Mouse (Mus musculus): ENCODE measurements at regions not wholly inside any gene's neighbourhood (a gene's known extent, or its start where the extent isn't known, plus 50 kb on each side); places are given as distances from the start of the nearest gene placed in this dataset.
"Not testable (repeated sequence)": the region's sequence is repeated elsewhere in the genome, so short reads cannot be mapped to it uniquely, and the experiment has no call there.

DNA sequence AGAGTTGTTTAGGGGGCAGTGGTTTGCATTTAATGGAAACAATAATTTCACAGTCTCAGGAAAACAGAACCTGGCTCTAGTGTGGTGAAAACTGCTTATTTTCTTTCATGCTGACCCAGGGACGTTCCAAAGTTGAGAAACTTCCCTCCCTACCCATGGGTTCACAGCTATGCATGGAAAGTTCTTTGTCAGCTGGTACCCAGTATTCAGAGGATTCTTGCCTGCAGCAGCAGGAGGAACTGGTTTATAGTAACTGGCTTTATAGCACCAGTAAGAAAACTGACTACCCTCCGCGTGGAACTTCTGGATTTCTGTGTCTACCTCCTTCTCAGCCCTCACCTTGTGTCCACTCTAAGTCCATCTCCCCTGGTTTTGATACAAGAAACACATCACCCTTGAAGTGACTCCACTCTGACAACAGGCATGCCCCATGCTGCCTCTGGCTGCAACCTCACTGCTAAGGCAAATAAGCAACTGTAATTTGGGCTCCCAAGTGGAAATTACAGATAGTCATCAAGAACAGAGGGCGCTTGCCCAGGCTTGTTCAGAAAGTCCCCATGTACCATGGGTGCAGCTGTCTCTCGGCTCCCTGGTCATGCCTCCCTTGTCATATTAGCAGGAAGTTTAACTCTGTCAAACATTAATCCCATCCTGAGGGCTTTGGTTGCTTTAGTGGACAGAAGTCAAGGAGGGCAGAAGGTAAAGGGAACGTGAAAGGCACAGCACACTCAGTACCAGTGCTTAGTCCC, 60.6 kb upstream of the Itm2b start:
- TF ChIP-seq CTCF (IDR thresholded peaks at IDR 0.05; ENCODE audit: low read depth) (no peak), EP300 (IDR thresholded peaks at IDR 0.05; ENCODE audit: low read depth) (no peak)
- H3K4me2 ChIP-seq (ENCODE audit: low read depth, low read length) = peak overlapping the region; percentile 42; the same call in 1 of the 2 replicates
- no peak overlapping the region for H3K4me3 ChIP-seq (ENCODE audit: low read depth, low read length)
- DNase-seq = no peak
- peak; percentile 33 for ATAC-seq
- H3K9ac ChIP-seq (replicated peaks) = no peak overlapping the region
- H3K9me3 ChIP-seq (ENCODE audit: low read length) = no peaks in the 10 kb centered on the region
- no peaks in the 10 kb centered on the region for H3K27me3 ChIP-seq (ENCODE audit: insufficient read depth, low read length)
- H3K4me1 ChIP-seq (ENCODE audit: insufficient read depth) = peaks cover 21% of the 10 kb centered on the region
- 43% methylated on average over 6 of the region's 6 CpGs for WGBS (ENCODE audit: insufficient replicate concordance)
- H3K36me3 ChIP-seq (replicated peaks; ENCODE audit: insufficient read depth, low read length) = no peaks in the 10 kb centered on the region
- H3K27ac ChIP-seq (ENCODE audit: low read depth) = peak overlapping the region; percentile 49

DNA sequence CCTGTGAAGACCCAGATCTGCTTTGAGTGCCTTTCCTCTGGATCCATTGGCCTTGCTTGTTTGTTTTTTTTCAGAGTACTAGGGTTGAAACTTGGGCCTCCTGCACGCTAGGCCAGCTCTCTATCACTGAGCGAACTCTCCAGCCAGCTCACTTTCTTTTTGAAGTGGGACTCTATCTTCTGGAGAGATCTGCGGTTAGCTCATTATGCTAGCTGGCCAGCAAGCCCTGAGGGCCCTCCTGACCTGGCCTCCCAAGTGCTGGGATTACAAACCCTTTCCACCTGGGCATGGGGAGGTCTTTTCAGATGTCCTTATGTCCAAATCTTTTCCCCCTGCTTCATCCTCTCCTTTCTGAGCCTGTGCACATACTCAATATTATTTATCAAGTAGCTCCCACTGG, 59.6 kb upstream of the Itm2b start:
- H3K4me2 ChIP-seq (ENCODE audit: low read depth, low read length) = no peak overlapping the region
- H3K9ac ChIP-seq (replicated peaks) = 0 out of 2 replicates have a peak overlapping the region, but pooled peaks have one; percentile 9
- peak overlapping the region; percentile 49 for H3K27ac ChIP-seq (ENCODE audit: low read depth)
- no peak for TF ChIP-seq EP300 (IDR thresholded peaks at IDR 0.05; ENCODE audit: low read depth)
- TF ChIP-seq CTCF (IDR thresholded peaks at IDR 0.05; ENCODE audit: low read depth) = no peak
- H3K4me3 ChIP-seq (ENCODE audit: low read depth, low read length) = no peak overlapping the region
- H3K4me1 ChIP-seq (ENCODE audit: insufficient read depth) = peaks cover 21% of the 10 kb centered on the region
- H3K27me3 ChIP-seq (ENCODE audit: insufficient read depth, low read length) = no peaks in the 10 kb centered on the region
- ATAC-seq (no peak), DNase-seq (no peak)
- no peaks in the 10 kb centered on the region for H3K9me3 ChIP-seq (ENCODE audit: low read length)
- 37% methylated on average over 3 of the region's 3 CpGs for WGBS (ENCODE audit: insufficient replicate concordance)
- no peaks in the 10 kb centered on the region for H3K36me3 ChIP-seq (replicated peaks; ENCODE audit: insufficient read depth, low read length)

DNA sequence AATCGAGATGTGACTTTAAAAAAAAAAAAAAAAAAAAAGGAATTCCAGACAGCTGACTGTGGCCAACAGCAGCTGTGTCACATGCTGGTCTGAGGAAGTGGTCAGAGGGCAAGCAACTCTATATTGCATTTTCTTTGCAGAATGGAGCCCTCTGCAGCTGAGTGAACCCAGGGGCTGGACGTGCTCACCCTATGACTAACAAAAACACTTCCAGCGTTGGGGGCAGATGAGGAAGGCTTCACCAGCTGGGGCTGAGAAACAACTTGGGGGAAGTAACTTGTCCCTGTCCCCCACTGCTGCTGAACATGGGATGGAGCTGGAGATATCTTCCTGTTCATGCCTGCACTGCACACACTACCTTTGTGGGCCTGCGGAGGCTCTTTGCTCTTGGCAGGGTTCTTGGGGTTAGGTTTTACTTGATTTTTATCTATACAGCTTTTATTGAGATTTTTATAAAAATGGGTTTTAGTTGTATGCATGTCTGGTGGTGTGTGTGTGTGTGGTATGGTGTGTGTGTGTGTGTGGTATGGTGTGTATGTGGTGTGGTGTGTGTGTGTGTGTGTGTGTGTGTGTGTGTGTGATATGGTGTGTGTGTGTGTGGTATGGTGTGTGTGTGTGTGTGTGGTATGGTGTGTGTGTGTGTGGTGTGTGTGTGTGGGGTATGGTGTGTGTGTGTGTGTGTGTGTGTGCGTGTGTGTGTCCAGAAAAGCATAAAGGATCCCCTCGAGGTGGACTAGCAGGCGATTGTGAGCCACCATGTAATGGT, 57.0 kb upstream of the Itm2b start:
- H3K4me3 ChIP-seq (ENCODE audit: low read depth, low read length) = no peak overlapping the region
- WGBS (ENCODE audit: insufficient replicate concordance) = 48% methylated on average over 7 of the region's 7 CpGs
- H3K27me3 ChIP-seq (ENCODE audit: insufficient read depth, low read length) = no peaks in the 10 kb centered on the region
- H3K4me2 ChIP-seq (ENCODE audit: low read depth, low read length) = no peak overlapping the region
- H3K9me3 ChIP-seq (ENCODE audit: low read length) = no peaks in the 10 kb centered on the region
- peaks cover 21% of the 10 kb centered on the region for H3K4me1 ChIP-seq (ENCODE audit: insufficient read depth)
- ATAC-seq (peak; percentile 59), DNase-seq (peak; percentile 44)
- no peak overlapping the region for H3K9ac ChIP-seq (replicated peaks)
- H3K27ac ChIP-seq (ENCODE audit: low read depth) = 0 out of 2 replicates have a peak overlapping the region, but pooled peaks have one; percentile 26
- H3K36me3 ChIP-seq (replicated peaks; ENCODE audit: insufficient read depth, low read length) = no peaks in the 10 kb centered on the region
- TF ChIP-seq EP300 (IDR thresholded peaks at IDR 0.05; ENCODE audit: low read depth) = no peak
- peak; percentile 4; the same call in 1 of the 2 replicates for TF ChIP-seq CTCF (IDR thresholded peaks at IDR 0.05; ENCODE audit: low read depth)

DNA sequence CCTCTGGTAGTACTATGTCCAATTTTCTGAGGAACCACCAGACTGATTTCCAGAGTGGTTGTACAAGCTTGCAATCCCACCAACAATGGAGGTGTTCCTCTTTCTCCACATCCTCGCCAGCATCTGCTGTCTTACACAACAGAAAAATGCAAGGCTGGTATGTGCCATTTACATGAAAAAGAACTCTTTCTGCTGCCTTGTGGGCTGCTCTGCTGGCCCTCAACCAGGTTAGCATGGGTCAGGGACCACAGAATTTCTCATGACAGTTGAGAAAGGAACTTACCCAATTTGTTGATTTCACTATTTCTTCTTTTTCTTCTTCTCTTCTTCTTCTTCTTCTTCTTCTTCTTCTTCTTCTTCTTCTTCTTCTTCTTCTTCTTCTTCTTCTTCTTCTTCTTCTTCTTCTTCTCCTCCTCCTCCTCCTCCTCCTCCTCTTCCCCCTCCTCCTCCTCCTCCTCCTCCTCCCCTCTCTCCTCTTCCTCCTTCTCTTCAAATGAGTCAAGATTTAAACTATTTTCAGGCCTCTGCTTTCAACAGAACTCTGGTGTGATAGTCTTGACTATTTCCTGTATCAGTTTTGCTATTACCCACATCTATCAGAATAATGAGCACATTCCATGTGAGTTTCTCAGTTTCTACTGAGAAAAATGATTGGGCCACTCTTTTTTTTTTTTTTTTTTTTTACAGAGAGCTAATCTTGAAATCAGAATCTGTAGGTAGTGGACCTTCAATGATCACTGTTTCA, 56.3 kb upstream of the Itm2b start:
- 44% methylated on average over 1 of the region's 1 CpGs for WGBS (ENCODE audit: insufficient replicate concordance)
- not testable (repeated sequence) for H3K9me3 ChIP-seq (ENCODE audit: low read length); H3K4me3 ChIP-seq (ENCODE audit: low read depth, low read length); DNase-seq; H3K4me2 ChIP-seq (ENCODE audit: low read depth, low read length); H3K27me3 ChIP-seq (ENCODE audit: insufficient read depth, low read length); H3K27ac ChIP-seq (ENCODE audit: low read depth); H3K36me3 ChIP-seq (replicated peaks; ENCODE audit: insufficient read depth, low read length); H3K9ac ChIP-seq (replicated peaks); ATAC-seq
- peaks cover 21% of the 10 kb centered on the region for H3K4me1 ChIP-seq (ENCODE audit: insufficient read depth)

DNA sequence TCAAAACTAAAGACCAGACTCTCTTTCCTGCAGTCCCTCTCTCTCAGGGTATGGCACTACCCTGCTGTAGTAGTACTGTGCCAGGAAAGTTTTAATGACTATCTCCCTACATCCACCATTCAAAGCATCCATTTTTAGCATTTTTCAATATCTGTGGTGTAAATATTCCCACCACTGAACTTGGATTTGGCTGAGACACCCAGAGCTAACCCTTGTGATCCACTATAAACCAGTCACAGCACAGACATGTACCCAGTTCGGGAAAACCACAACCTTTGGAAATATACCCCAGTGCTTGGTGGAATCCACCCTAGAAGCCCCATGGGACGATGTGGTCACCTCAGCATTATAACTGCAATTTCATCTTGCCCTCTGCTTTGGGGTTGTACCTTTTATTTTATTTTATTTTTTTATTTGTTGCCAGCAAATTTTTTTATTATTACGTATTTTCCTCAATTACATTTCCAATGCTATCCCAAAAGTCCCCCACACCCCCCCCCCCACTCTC, 54.8 kb upstream of the Itm2b start:
- Histone ChIP-seq H3K27ac (ENCODE audit: low read depth) (no peak overlapping the region), H3K4me3 (ENCODE audit: low read depth, low read length) (no peak overlapping the region), H3K27me3 (ENCODE audit: insufficient read depth, low read length) (no peaks in the 10 kb centered on the region), H3K4me1 (ENCODE audit: insufficient read depth) (peaks cover 6% of the 10 kb centered on the region), H3K36me3 (replicated peaks; ENCODE audit: insufficient read depth, low read length) (no peaks in the 10 kb centered on the region), H3K4me2 (ENCODE audit: low read depth, low read length) (no peak overlapping the region), H3K9ac (replicated peaks) (no peak overlapping the region), H3K9me3 (ENCODE audit: low read length) (no peaks in the 10 kb centered on the region)
- ATAC-seq (no peak), DNase-seq (no peak)
- TF ChIP-seq EP300 (IDR thresholded peaks at IDR 0.05; ENCODE audit: low read depth) = no peak
- 70% methylated on average over 3 of the region's 3 CpGs for WGBS (ENCODE audit: insufficient replicate concordance)

DNA sequence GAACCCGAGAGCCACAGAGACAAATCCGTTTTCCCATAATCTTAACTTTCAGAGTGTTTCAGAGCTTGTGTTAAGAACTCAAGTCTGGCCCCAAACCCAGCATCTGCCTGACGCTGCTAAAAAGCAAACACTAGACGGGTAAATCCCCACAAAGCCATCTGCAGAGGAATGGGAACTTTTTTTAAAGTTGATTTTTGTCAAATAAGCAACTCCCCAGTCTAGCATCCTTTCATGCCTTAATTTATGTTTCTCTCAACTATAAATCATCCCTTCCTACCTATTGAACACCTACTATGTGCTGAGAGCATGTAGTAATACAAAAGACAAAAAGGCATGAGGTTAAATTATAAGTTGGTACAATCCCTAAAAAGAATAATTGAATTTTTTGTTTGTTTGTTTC, 50.8 kb upstream of the Itm2b start:
- Histone ChIP-seq H3K9me3 (ENCODE audit: low read length) (no peaks in the 10 kb centered on the region), H3K9ac (replicated peaks) (no peak overlapping the region), H3K4me1 (ENCODE audit: insufficient read depth) (0 out of 2 replicates have a peak, but pooled peaks cover 5% of the 10 kb centered on the region), H3K4me2 (ENCODE audit: low read depth, low read length) (no peak overlapping the region), H3K27me3 (ENCODE audit: insufficient read depth, low read length) (no peaks in the 10 kb centered on the region), H3K27ac (ENCODE audit: low read depth) (no peak overlapping the region), H3K4me3 (ENCODE audit: low read depth, low read length) (no peak overlapping the region), H3K36me3 (replicated peaks; ENCODE audit: insufficient read depth, low read length) (no peaks in the 10 kb centered on the region)
- 64% methylated on average over 4 of the region's 4 CpGs for WGBS (ENCODE audit: insufficient replicate concordance)
- TF ChIP-seq EP300 (IDR thresholded peaks at IDR 0.05; ENCODE audit: low read depth) (no peak), CTCF (IDR thresholded peaks at IDR 0.05; ENCODE audit: low read depth) (no peak)
- DNase-seq (no peak), ATAC-seq (no peak)
